Mouse (Mus musculus) liver, embryonic 12.5 days (tissue): ENCODE results near the gene Ptbp2. TPM values are rescaled to one million over a fixed set of nuclear protein-coding genes. Genes with fewer than 3 reads are reported as not detected.

Experiments
- microRNA-seq: library from miRNA; unstranded; fragments of <30 nt; microRNA quantifications from one replicate; pipeline ENCODE4, GENCODE M21; 2017
- polyA plus RNA-seq: library from polyadenylated mRNA; unstranded; fragments of >200 nt; fragmentation: Nextera tagmentation; extraction: Ambion mirVana; gene quantifications from 2 replicates; pipeline ENCODE4 v1.2.1, GENCODE M21; 2016

Gene Ptbp2
- polyA plus RNA-seq, 1 experiment from 2014 or later: 12.8 TPM

Small RNA genes within 50 kb of the gene (microRNA-seq; reads per million reads assigned to microRNA genes)
- not detected for gene Gm24744
